Mouse (Mus musculus) megakaryocyte, embryonic 14.5 days (primary cell): Measurements from ENCODE around the gene Traf3ip2.

ENCODE experiments used
- FLI1 ChIP-seq: IDR thresholded peaks from 2 replicates; pipeline ENCODE4 v1.6.1; 2012; ENCODE audit warnings: low read length, inconsistent platforms, mixed read lengths
- GATA1 ChIP-seq: IDR thresholded peaks from 3 replicates; pipeline ENCODE4 v1.6.1; 2012; ENCODE audit warnings: mixed read lengths, low read length, inconsistent platforms, borderline replicate concordance

DNA sequence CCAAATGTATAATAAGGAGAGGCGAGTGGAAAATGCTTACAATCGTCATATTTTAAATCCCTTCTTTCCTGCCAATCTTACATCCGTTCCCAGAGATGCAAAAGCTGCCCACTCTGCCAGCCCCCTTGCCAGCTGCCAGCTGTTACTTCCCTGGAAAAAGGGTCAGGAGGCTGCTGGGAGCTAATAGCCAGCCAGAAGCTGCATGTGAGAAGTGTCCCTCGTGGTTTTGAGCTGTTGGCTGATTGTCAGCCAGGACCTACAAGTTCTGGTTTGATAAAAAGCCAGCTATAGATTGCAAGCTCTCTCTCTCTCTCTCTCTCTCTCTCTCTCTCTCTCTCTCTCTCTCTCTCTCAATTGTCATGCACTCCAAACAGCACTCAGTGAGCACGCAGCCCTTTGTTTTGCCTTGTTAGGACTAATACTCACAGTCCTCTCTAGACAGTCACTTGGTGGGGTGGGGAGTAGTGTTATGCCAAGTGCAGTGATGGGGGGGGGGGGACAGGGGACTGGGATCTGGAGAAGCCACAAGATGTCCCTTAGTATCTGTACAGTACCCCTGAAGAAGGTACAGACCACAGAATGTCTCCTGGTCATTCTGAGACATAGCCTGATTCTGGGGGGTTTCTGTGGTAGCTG lies 25.3 kb upstream of the Traf3ip2 start:
- TF ChIP-seq GATA1 (no peak), FLI1 (no peak)
